ENCODE assay signal across 8 mouse cellular contexts in the genomic region with DNA sequence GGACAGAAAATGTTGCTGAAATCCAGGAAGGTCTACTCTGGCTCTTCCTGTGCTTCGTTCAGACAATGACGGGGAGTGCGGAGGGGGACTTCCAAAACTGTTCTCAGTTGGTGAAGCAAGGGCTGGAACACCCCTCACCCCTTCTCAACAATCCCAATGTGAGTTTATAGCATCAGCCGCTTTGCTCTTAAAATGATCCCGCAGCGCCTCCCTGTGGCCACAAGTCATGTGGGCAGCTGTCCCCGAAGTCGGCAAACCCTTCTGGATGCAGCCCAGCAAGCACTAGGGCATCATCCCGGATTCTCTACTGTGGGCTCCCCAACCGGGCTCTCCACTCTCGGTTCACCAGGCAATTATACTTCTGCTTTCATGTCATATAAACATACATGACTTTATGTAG. TPM values are rescaled to one million over a fixed set of nuclear protein-coding genes. Genes with fewer than 3 reads are reported as not detected.
DNase-seq lines count a peak whose midpoint lies in the region; TF ChIP-seq lines count a peak whose summit lies in the region.

No protein-coding gene starts in this region.

- peak; percentile 98 for TF ChIP-seq CTCF in brain, embryonic 14.5 days (IDR thresholded peaks at IDR 0.05; ENCODE audit: borderline replicate concordance, extremely low read depth, insufficient read depth, insufficient read length)

- no peak for TF ChIP-seq POLR2A in brain, embryonic 14.5 days (IDR thresholded peaks at IDR 0.05; ENCODE audit: borderline replicate concordance, extremely low read depth, insufficient read depth, insufficient read length, poor library complexity, severe bottlenecking)

- DNase-seq in MEL-GATA-1-ER (ENCODE audit: extremely low read depth, low read depth), result peak; percentile 10
- peak; percentile 92 for DNase-seq in brain, embryonic 14.5 days (ENCODE audit: low read depth)
- peak; percentile 14 for DNase-seq in fibroblast of lung, adult 2 months (ENCODE audit: low read depth)
- peak; percentile 90 for DNase-seq in heart, postnatal 4 days
- peak; percentile 45 for DNase-seq in left cerebral cortex, adult 11 months (ENCODE audit: low spot score)
- DNase-seq in mesoderm, embryonic 11.5 days (ENCODE audit: low read depth, low spot score), result peak; percentile 84
- DNase-seq in right cerebral cortex, postnatal 4 days, result peak; percentile 97
- DNase-seq in urinary bladder, postnatal 4 days (ENCODE audit: low spot score in 2 of 2), result peak; percentile 45 to 84

RNA-seq across cellular contexts. Expression of a gene that starts 25.9 kb away (rescaled TPM):
- 10.4 and 12.1 TPM in 2 replicates for polyA plus RNA-seq in brain, embryonic 14.5 days (2012; rRNA removed)
- total RNA-seq in heart, postnatal 4 days (2021), result 10 to 100 TPM; 37.0 to 39.3 TPM

Comparison
In these comparisons a context has a peak if more than half of its experiments do, and no peak if none do; other contexts are left out.
1. Peak in every context shown above with its lines: DNase-seq.
2. DNase-seq: peak in every context shown above with its lines; median percentile 97 in right cerebral cortex, postnatal 4 days; 92 in brain, embryonic 14.5 days; 90 in heart, postnatal 4 days; 84 in mesoderm, embryonic 11.5 days; 64 in urinary bladder, postnatal 4 days; 45 in left cerebral cortex, adult 11 months; 14 in fibroblast of lung, adult 2 months; 10 in MEL-GATA-1-ER.